Mouse (Mus musculus) liver, adult 2 months (tissue): ENCODE results near the gene Pltp.

Source experiments
- CTCF ChIP-seq: fragments of 200-500 bp; IDR thresholded peaks from 2 replicates; pipeline ENCODE4 v1.5.1; 2011; ENCODE audit warnings: low read depth, low read length, control low read depth
- POLR2A ChIP-seq: fragments of 200-500 bp; IDR thresholded peaks from 2 replicates; pipeline ENCODE4 v1.6.1; 2011; ENCODE audit warnings: low read length, control low read depth; ENCODE audit not compliant: insufficient read depth; ENCODE audit errors: extremely low read depth

DNA sequence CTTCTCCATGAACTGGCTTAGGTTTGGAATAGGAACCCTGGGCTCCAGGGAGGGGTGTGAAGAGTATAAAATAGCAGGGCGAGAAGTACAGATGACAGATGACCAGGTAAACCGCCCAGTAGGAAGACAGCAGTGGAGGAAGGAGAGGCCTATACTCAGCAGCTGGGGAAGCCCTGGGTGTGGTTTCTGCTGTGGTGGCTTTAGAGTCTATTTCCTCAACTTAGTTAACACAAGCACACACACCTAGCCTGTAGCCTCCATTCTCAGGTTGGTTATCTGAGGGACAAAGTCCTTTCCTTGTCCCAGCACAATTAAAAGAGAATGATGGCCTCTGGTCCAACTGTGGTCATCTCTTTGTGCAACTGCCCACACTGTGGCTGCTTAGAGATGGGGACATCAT lies 32.4 kb upstream of the Pltp start:
- TF ChIP-seq POLR2A (no peak), CTCF (no peak)
